In genomic region chr1:21072875-21073444, GRCm38 (mm10) we compare ENCODE assay signal across 20 mouse cellular contexts. TPM values are rescaled to one million over a fixed set of nuclear protein-coding genes. Genes with fewer than 3 reads are reported as not detected.
DNase-seq lines count a peak whose midpoint lies in the region; ATAC-seq and TF ChIP-seq lines count a peak whose summit lies in the region.
"Had no signal": no experiment of that assay in that cellular context is flagged by ENCODE, and none has a peak within 500 bp of the region (broad histone marks: within the 10 kb centered on the region; RNA-seq: fewer than 3 reads in every experiment).

No protein-coding gene starts in this region.

- H3K36me3 ChIP-seq in kidney, adult 2 months (ENCODE audit: control insufficient read depth, insufficient read depth, low read length) = no peaks in the 10 kb centered on the region
- no peaks in the 10 kb centered on the region for H3K36me3 ChIP-seq in neural tube, embryonic 13.5 days
- no peaks in the 10 kb centered on the region for H3K36me3 ChIP-seq in small intestine, adult 2 months (ENCODE audit: control insufficient read depth, insufficient read depth, low read length)
- H3K36me3 ChIP-seq: hindbrain, embryonic 15.5 days; liver, embryonic 12.5 days had no signal

- H3K27me3 ChIP-seq in kidney, adult 2 months (replicated peaks; ENCODE audit: control insufficient read depth, insufficient read depth, low read length) = no peaks in the 10 kb centered on the region
- H3K27me3 ChIP-seq in neural tube, embryonic 13.5 days = no peaks in the 10 kb centered on the region
- no peaks in the 10 kb centered on the region for H3K27me3 ChIP-seq in small intestine, adult 2 months (ENCODE audit: control insufficient read depth, insufficient read depth, low read length)
- H3K27me3 ChIP-seq: hindbrain, embryonic 15.5 days had no signal

- H3K4me3 ChIP-seq in gastrocnemius, adult 2 months = no peak overlapping the region
- no peak overlapping the region for H3K4me3 ChIP-seq in kidney, adult 2 months (ENCODE audit: insufficient read depth, low read depth, low read length)
- no peak overlapping the region for H3K4me3 ChIP-seq in neural tube, embryonic 13.5 days
- H3K4me3 ChIP-seq in small intestine, adult 2 months (ENCODE audit: low read depth, low read length) = no peak overlapping the region
- H3K4me3 ChIP-seq: hindbrain, embryonic 15.5 days; liver, embryonic 12.5 days had no signal

- no peak for TF ChIP-seq CTCF in gastrocnemius, adult 2 months (IDR thresholded peaks at IDR 0.05)
- TF ChIP-seq CTCF in kidney, adult 2 months (conservative IDR thresholded peaks at IDR 0.05; ENCODE audit: insufficient read depth, insufficient read length, low read depth, low read length) = no peak
- no peak for TF ChIP-seq CTCF in small intestine, adult 2 months (IDR thresholded peaks at IDR 0.05; ENCODE audit: extremely low read depth, insufficient read length, insufficient replicate concordance, low read depth, low read length)

- TF ChIP-seq POLR2A in kidney, adult 2 months (IDR thresholded peaks at IDR 0.05; ENCODE audit: low read depth, low read length) = no peak
- TF ChIP-seq POLR2A in small intestine, adult 2 months (IDR thresholded peaks at IDR 0.05; ENCODE audit: low read depth, low read length) = no peak

- H3K9ac ChIP-seq in neural tube, embryonic 13.5 days = no peak overlapping the region
- H3K9ac ChIP-seq: hindbrain, embryonic 15.5 days; liver, embryonic 12.5 days; lung, embryonic 14.5 days had no signal

- 51% methylated on average over 12 of the region's 12 CpGs for WGBS in kidney, adult 2 months
- 78% methylated on average over 12 of the region's 12 CpGs for WGBS in neural tube, embryonic 13.5 days
- 25% methylated on average over 12 of the region's 12 CpGs for WGBS in small intestine, adult 2 months

- peak overlapping the region; percentile 75 for H3K27ac ChIP-seq in gastrocnemius, adult 2 months
- no peak overlapping the region for H3K27ac ChIP-seq in kidney, adult 2 months (ENCODE audit: insufficient read depth, low read depth, low read length)
- peak overlapping the region; percentile 9; the same call in 1 of the 2 replicates for H3K27ac ChIP-seq in neural tube, embryonic 13.5 days (replicated peaks)
- H3K27ac ChIP-seq in small intestine, adult 2 months (ENCODE audit: insufficient read depth, low read depth, low read length) = peak overlapping the region; percentile 24; the same call in 1 of the 2 replicates
- H3K27ac ChIP-seq: hindbrain, embryonic 15.5 days; kidney, postnatal 0 days; liver, embryonic 12.5 days had no signal

- H3K4me2 ChIP-seq in neural tube, embryonic 13.5 days = no peak overlapping the region
- H3K4me2 ChIP-seq: hindbrain, embryonic 15.5 days; liver, embryonic 12.5 days; lung, embryonic 14.5 days had no signal

- H3K4me1 ChIP-seq in kidney, adult 2 months (ENCODE audit: control insufficient read depth, insufficient read depth, low read length) = peaks cover 20% of the 10 kb centered on the region
- H3K4me1 ChIP-seq in neural tube, embryonic 13.5 days (replicated peaks) = peaks cover 52% of the 10 kb centered on the region
- peaks cover 12% of the 10 kb centered on the region; the same call in 1 of the 2 replicates for H3K4me1 ChIP-seq in small intestine, adult 2 months (ENCODE audit: control insufficient read depth, insufficient read depth, insufficient read length, low read length)

- intact Hi-C loops in gastrocnemius, adult 2 months (cut with DNase I) = no loop called here

- H3K9me3 ChIP-seq in neural tube, embryonic 13.5 days = no peaks in the 10 kb centered on the region
- H3K9me3 ChIP-seq: hindbrain, embryonic 15.5 days; liver, embryonic 12.5 days had no signal

- no peak for ATAC-seq in neural tube, embryonic 13.5 days (ENCODE audit: low read depth)
- ATAC-seq: forebrain, embryonic 14.5 days; liver, embryonic 12.5 days had no signal

- no peak for DNase-seq in gastrocnemius, adult 2 months
- no peak for DNase-seq in gastrocnemius, adult 18-20 months (ENCODE audit: low spot score)
- DNase-seq in kidney, adult 2 months = peak; percentile 76
- DNase-seq in kidney, postnatal 10 days = no peak
- DNase-seq in neural tube, embryonic 10.5 days (ENCODE audit: extremely low spot score, low spot score) = no peak
- DNase-seq in Muller cell, postnatal 12 days (ENCODE audit: inconsistent ontology term) = no peak
- DNase-seq: adrenal gland, adult 2 months; B cell, adult 2 months; cerebellum, adult 9-10 months; heart, postnatal 10 days; left cerebral cortex, postnatal 4 days; lung, embryonic 14.5 days; lung, postnatal 4 days; thymus, postnatal 25 days had no signal

RNA-seq across cellular contexts. Expression of gene Tram2, which starts 6.1 kb away (rescaled TPM):
- total RNA-seq in gastrocnemius, adult 2 months (2021) = 1 to 10 TPM; 2.6 to 3.4 TPM
- 1 to 10 TPM; 2.4 to 2.5 TPM for total RNA-seq in gastrocnemius, adult 18-20 months (2021)
- polyA plus RNA-seq in kidney, adult 2 months (2012; rRNA removed) = 4.2 and 4.9 TPM in 2 replicates
- 2.7 and 2.9 TPM in 2 replicates for polyA plus RNA-seq in neural tube, embryonic 13.5 days (2015; fragmentation: Nextera tagmentation; extraction: Ambion mirVana)
- polyA plus RNA-seq in small intestine, adult 2 months (2012; rRNA removed) = 2.5 and 7.9 TPM in 2 replicates
